Mouse (Mus musculus) heart, embryonic 10.5 days (tissue): Measurements from ENCODE around the gene Col4a3bp. TPM values are rescaled to one million over a fixed set of nuclear protein-coding genes. Genes with fewer than 3 reads are reported as not detected.
A peak's percentile ranks its signal among the peaks of the same experiment; 100 is the strongest.

Experiments
- DNase-seq: peaks from one replicate; pipeline ENCODE4 v3.0.0-alpha.2; 2017; ENCODE audit warnings: low spot score
- H3K27ac ChIP-seq: fragments of 300-500 bp; sonication (generic); 2 replicates; pipeline ENCODE4 v1.5.1; 2016; ENCODE audit warnings: mild to moderate bottlenecking
- H3K27me3 ChIP-seq: fragments of 300-500 bp; sonication (generic); 2 replicates; pipeline ENCODE4 v1.6.1; 2016; ENCODE audit warnings: mild to moderate bottlenecking; ENCODE audit not compliant: poor library complexity, insufficient read depth, severe bottlenecking
- H3K36me3 ChIP-seq: fragments of 300-500 bp; sonication (generic); 2 replicates; pipeline ENCODE4 v1.6.1; 2016; ENCODE audit warnings: mild to moderate bottlenecking, moderate library complexity
- H3K4me1 ChIP-seq: fragments of 300-500 bp; sonication (generic); 2 replicates; pipeline ENCODE4 v1.6.1; 2016; ENCODE audit warnings: mild to moderate bottlenecking
- H3K4me3 ChIP-seq: fragments of 300-500 bp; sonication (generic); 2 replicates; pipeline ENCODE4 v1.5.1; 2016; ENCODE audit warnings: mild to moderate bottlenecking, moderate library complexity
- H3K9me3 ChIP-seq: fragments of 300-500 bp; sonication (generic); 2 replicates; pipeline ENCODE4 v1.6.1; 2016; ENCODE audit warnings: mild to moderate bottlenecking, moderate library complexity
- WGBS: fragments of 180-500 bp; shearing (Covaris S2); methylation state at CpG from one replicate; pipeline ENCODE4 v1.1.7; 2016; 5-methylcytosine and 5-hydroxymethylcytosine counted together
- polyA plus RNA-seq: library from polyadenylated mRNA; unstranded; fragments of >200 nt; fragmentation: Nextera tagmentation; extraction: Ambion mirVana; gene quantifications from 2 replicates; pipeline ENCODE4 v1.2.1, GENCODE M21; 2016

Gene Col4a3bp
- polyA plus RNA-seq, 1 experiment from 2014 or later, result 8.1 TPM

DNA sequence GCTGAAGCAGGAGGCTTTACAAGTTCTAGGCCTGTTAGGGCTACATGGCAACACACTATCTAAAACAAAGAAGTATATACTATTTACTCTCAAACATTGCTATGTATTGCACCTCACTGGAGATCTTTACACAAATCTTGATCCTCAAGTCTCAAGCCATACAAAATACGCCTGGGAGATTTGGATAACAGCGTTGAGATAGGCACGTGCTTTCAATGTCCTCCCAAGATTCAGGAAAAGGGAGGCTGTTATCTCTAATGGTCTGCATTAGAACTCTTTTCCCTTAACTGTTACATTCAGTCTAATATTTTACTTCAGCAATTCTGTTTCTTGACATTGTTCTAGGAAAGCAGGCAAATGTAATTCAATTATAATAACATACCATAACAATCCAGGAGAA is 15.4 kb upstream of the Col4a3bp start:
- WGBS, result 83% methylated on average over 3 of the region's 3 CpGs
- H3K9me3 ChIP-seq, result no peaks in the 10 kb centered on the region

DNA sequence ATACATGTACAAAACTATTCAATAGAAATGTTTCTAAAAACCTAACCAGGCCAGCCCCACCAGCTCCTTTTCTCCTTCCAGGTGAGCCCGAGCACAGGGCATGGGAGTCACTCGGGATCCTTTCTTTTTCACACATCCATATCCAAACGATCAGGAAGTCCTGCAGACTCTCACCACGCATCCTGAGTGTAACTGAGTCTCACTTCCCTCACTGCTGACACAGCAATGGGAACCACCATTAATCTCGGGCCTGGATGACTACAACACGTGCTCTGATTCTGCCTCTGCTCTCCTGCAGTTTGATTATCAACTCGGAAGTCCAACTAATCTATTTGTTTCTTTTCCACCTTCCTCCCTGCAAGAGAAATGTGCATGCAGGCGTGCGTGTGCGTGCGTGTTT is 14.6 kb upstream of the Col4a3bp start:
- Histone ChIP-seq H3K27me3 (no peaks in the 10 kb centered on the region), H3K9me3 (no peaks in the 10 kb centered on the region), H3K4me3 (no peak overlapping the region), H3K27ac (no peak overlapping the region), H3K36me3 (peaks cover 14% of the 10 kb centered on the region; the same call in 1 of the 2 replicates), H3K4me1 (0 out of 2 replicates have a peak, but pooled peaks cover 6% of the 10 kb centered on the region)
- 82% methylated on average over 11 of the region's 11 CpGs for WGBS
- DNase-seq, result no peak

More for the DNA sequence above, 15.4 kb upstream of the Col4a3bp start:
- Histone ChIP-seq H3K27ac (no peak overlapping the region), H3K4me3 (no peak overlapping the region), H3K4me1 (0 out of 2 replicates have a peak, but pooled peaks cover 2% of the 10 kb centered on the region), H3K36me3 (peaks cover 14% of the 10 kb centered on the region; the same call in 1 of the 2 replicates), H3K27me3 (no peaks in the 10 kb centered on the region)
- no peak for DNase-seq

DNA sequence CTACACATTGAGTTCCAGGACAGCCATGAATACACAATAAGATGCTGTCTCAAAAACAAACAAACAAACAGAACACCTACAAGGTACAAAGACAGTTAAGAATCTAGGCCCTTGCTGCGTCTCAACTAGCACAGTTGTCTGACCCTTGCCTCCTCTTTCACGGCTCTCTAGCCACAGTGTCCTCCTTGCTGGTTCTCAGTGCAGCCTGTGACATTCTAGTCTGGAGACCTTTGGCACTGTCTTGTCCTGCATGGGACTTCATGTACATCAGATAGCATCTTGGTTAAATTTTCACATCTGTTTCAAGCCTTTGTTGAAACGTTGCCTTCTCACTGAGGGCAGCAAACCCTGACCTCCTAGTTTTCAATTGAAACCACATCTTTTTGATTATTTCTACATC is 13.6 kb upstream of the Col4a3bp start:
- Histone ChIP-seq H3K36me3 (peaks cover 14% of the 10 kb centered on the region; the same call in 1 of the 2 replicates), H3K27me3 (no peaks in the 10 kb centered on the region), H3K9me3 (no peaks in the 10 kb centered on the region), H3K4me1 (0 out of 2 replicates have a peak, but pooled peaks cover 6% of the 10 kb centered on the region), H3K27ac (no peak overlapping the region), H3K4me3 (no peak overlapping the region)
- DNase-seq, result no peak
- 92% methylated on average over 3 of the region's 3 CpGs for WGBS

DNA sequence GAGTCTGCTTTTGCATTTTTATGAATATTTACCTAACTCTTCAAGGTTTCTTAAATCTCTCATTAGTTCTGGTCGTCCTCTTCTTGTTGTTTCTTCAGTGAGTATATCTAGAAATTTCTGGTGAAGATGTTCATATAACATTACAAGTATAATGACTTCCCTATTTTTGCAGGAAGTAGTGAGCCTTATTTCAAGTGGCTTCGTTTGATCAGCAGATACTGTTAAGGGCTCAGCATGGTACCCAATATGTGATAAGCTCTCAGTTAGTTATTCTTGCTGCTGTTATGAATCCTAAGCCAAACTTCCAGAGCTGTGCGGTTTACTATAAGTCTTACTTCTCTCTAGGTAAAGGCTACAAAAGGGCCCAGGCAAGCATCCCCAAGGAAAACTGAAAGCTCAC is 12.9 kb upstream of the Col4a3bp start:
- DNase-seq, result no peak
- Histone ChIP-seq H3K9me3 (no peaks in the 10 kb centered on the region), H3K4me3 (no peak overlapping the region), H3K4me1 (peaks cover 6% of the 10 kb centered on the region; the same call in 1 of the 2 replicates), H3K27ac (no peak overlapping the region), H3K36me3 (peaks cover 14% of the 10 kb centered on the region; the same call in 1 of the 2 replicates), H3K27me3 (no peaks in the 10 kb centered on the region)
- 88% methylated on average over 3 of the region's 3 CpGs for WGBS

DNA sequence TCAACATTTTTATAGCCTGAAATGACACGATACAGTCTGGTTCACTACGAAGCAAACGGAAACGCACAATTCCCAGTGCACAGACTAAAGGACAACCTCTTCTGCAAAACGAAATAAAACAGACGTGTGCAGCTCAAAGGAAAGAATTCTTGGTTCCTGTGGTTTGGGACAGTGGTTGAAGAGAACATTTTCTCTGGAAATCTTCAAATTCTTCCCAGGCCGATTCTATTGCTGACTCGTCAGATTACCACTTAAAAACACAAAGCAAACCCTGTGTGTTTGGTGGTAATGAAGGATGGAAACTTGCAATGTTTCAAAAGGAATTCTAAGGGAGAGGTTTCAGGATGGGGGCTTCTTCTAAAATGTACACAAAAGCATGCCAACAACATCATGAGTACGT is 12.4 kb upstream of the Col4a3bp start:
- Histone ChIP-seq H3K4me3 (no peak overlapping the region), H3K27ac (no peak overlapping the region), H3K9me3 (no peaks in the 10 kb centered on the region), H3K4me1 (peaks cover 6% of the 10 kb centered on the region; the same call in 1 of the 2 replicates), H3K27me3 (no peaks in the 10 kb centered on the region), H3K36me3 (peaks cover 14% of the 10 kb centered on the region; the same call in 1 of the 2 replicates)
- 89% methylated on average over 9 of the region's 9 CpGs for WGBS
- no peak for DNase-seq

DNA sequence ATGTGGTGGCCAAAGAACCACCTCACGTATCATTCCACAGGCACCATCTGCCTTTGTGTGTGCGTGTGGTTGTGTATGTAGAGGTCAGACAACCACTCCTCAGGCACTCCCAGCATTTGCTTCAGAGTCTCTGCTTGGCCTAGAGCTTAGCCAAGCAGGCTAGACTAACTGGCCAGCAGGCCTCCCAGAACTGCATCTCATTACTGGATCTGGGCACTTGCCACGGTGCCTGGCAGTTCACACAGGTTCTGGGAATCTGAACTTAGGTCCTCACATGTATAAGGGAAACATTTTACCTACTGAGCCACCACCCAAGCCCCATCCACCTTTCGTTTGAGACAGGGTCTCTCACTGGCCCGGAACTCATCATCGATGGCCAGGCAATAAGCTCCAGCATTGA is 10.2 kb upstream of the Col4a3bp start:
- Histone ChIP-seq H3K27me3 (no peaks in the 10 kb centered on the region), H3K36me3 (peaks cover 14% of the 10 kb centered on the region; the same call in 1 of the 2 replicates), H3K27ac (no peak overlapping the region), H3K4me3 (no peak overlapping the region), H3K9me3 (no peaks in the 10 kb centered on the region), H3K4me1 (peaks cover 6% of the 10 kb centered on the region; the same call in 1 of the 2 replicates)
- whole genome bisulfite sequencing, result 92% methylated on average over 6 of the region's 6 CpGs
- no peak for DNase-seq

DNA sequence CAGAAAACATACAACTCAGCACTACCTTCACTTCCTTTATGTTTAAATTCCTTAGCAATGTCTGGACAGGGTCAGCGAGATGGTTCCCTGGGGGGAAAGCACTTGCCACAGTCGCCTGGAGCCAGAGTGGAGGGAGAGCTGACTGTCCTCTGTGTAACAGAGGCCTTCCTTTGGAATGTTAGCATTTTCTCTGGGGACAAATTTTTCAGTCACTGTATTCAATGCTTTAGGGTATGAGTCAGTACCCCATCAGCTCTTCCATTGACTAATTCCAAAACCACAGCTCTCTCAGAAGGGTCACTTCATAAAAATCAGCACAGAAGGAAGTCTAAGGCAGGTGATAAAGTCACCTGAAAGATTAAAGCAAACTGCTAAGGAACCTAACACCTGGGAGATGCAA is 8.7 kb upstream of the Col4a3bp start:
- Histone ChIP-seq H3K4me1 (peaks cover 6% of the 10 kb centered on the region; the same call in 1 of the 2 replicates), H3K9me3 (no peaks in the 10 kb centered on the region), H3K27ac (no peak overlapping the region), H3K4me3 (no peak overlapping the region), H3K27me3 (no peaks in the 10 kb centered on the region), H3K36me3 (peaks cover 11% of the 10 kb centered on the region; the same call in 1 of the 2 replicates)
- 57% methylated on average over 2 of the region's 2 CpGs for WGBS
- no peak for DNase-seq

DNA sequence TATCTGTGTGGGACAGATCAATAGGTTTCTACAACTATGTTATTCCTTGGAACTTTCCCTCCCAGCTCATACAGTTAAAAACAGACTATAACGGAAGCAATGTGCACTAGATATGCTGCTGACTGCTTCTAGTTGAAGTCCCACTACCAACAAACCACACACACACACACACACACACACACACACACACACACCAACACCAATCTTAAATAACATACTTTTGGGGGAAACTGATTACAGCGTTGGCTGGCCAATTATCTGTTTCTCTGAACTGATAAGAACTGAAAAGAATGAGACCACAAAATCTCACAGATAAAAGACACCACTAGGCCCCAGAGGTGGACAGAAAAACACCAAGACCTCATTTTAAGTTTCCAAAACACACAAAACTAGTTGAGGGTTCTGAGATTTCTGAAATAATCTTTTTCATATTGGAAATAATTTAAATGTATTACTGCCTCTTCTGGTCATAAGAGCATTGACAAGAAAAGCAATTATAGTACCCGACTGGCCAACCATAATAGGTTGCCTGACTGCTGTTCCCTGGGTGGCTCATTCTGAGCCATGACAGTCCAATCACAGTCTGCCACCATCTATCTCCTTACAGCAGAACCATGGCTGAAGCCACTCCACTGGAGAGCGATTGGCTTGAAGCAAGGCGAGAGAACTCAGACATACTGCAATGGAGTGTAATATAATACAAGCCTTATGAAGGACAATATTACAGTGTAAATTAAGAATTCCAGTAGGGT is 5.4 kb upstream of the Col4a3bp start:
- Histone ChIP-seq H3K27me3 (no peaks in the 10 kb centered on the region), H3K36me3 (no peaks in the 10 kb centered on the region), H3K27ac (no peak overlapping the region), H3K9me3 (no peaks in the 10 kb centered on the region), H3K4me3 (no peak overlapping the region), H3K4me1 (peaks cover 4% of the 10 kb centered on the region; the same call in 1 of the 2 replicates)
- no peak for DNase-seq
- 54% methylated on average over 5 of the region's 5 CpGs for WGBS

DNA sequence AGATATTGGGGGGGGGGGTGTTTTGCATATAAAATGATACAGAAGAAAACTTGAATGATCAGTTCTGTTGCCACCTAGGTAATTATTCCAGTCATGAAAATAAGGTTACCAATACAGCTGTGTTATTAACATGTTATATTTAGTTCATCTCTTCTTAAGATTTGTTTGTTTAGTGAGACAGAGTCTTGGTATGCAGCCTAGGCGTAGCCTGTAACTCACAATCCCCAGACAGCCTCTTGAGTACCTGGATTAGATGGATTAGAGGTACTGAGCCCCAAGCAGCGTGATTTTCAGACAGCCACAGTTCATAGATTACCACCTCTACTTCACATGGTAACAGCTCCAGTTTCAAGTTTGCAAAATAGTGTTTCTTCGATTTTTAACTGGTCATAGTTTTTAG is 4.3 kb upstream of the Col4a3bp start:
- no peaks in the 10 kb centered on the region for H3K9me3 ChIP-seq
- 72% methylated on average over 3 of the region's 3 CpGs for WGBS

DNA sequence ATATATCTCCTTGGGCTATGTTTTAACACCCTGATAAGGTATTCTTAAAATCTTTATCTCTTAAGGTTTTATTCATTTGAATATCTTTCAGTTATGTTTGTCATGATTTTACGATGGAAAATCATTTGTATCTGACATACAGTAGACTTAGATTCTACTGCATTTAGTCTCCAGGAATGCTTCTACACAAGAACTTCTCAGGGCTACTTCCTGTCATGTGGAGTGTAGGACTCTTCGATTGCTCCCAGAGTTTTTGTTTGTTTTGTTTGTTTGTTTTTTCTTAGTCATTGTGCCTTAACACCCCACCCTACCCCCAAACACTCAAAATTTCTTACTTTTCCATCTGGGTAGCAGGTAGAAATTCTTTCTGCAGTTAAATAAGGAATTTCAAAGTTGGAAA is 1.0 kb upstream of the Col4a3bp start:
- H3K9me3 ChIP-seq, result no peaks in the 10 kb centered on the region
- peak overlapping the region; percentile 100 for H3K4me3 ChIP-seq
- WGBS, result 34% methylated on average over 2 of the region's 2 CpGs
- peak overlapping the region; percentile 98; the same call in 1 of the 2 replicates for H3K27ac ChIP-seq
- peaks cover 3% of the 10 kb centered on the region; the same call in 1 of the 2 replicates for H3K4me1 ChIP-seq
- DNase-seq, result no peak
- H3K27me3 ChIP-seq, result no peaks in the 10 kb centered on the region
- no peaks in the 10 kb centered on the region for H3K36me3 ChIP-seq

More for the DNA sequence above, 4.3 kb upstream of the Col4a3bp start:
- DNase-seq, result no peak
- H3K4me1 ChIP-seq, result no peaks in the 10 kb centered on the region; the same call in 1 of the 2 replicates
- H3K4me3 ChIP-seq, result no peak overlapping the region
- H3K27me3 ChIP-seq, result no peaks in the 10 kb centered on the region
- no peak overlapping the region for H3K27ac ChIP-seq
- H3K36me3 ChIP-seq, result no peaks in the 10 kb centered on the region

DNA sequence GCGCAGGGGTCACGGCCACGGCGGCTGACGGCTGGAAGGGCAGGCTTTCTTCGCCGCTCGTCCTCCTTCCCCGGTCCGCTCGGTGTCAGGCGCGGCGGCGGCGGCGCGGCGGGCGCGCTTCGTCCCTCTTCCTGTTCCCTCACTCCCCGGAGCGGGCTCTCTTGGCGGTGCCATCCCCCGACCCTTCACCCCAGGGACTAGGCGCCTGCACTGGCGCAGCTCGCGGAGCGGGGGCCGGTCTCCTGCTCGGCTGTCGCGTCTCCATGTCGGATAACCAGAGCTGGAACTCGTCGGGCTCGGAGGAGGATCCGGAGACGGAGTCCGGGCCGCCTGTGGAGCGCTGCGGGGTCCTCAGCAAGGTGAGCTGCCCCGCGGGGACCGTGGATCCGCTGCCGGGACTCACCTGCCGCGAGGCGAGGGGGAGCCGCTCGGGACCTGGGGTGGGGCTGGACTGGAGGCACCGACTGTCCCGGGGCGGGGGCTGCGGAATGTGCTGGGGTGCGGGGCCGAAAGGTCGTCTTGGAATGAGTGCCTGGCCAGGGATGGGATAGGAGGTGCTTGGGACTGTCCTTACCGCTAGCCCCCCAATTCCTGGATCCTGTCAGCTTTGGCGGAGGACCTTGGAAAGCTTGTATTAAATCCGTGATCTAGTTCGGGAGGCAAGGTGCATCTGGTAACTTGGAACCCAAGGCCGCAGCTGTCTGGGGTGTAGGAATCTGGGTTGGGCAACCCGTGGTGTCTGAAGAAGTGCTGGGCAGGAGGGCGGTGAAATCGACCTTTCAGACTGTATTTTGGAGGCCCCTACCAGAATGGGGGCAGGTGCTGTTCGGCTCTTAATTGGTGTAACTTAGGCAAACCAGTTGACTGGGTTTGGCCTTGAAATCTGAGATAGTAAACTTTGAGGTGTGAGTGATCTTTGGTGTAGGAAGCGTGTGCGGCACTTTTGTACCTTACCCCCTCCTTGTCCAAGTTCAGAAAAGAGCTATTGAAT is 778 bp downstream of the Col4a3bp start:
- DNase-seq, result peak; percentile 85
- WGBS, result under 1% methylated on average over 73 of the region's 73 CpGs
- no peaks in the 10 kb centered on the region for H3K9me3 ChIP-seq

DNA sequence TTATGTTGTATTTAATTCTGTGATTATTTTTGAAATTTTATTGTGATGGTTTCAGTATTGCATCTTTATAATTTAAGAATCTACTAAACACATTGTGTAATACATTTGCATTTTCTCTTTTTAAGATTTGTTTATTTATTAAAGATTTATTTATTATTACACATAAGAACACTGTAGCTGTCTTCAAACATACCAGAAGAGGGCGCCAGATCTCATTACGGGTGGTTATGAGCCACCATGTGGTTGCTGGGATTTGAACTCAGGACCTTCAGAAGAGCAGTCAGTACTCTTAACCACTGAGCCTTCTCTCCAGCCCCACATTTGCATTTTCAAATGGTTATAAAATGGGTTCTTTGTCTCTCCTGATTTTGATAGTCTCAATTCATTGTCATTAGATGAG is 2.1 kb downstream of the Col4a3bp start:
- H3K4me1 ChIP-seq, result peaks cover 3% of the 10 kb centered on the region; the same call in 1 of the 2 replicates
- no peaks in the 10 kb centered on the region for H3K27me3 ChIP-seq
- no peaks in the 10 kb centered on the region for H3K9me3 ChIP-seq
- H3K27ac ChIP-seq, result no peak overlapping the region
- no peak overlapping the region for H3K4me3 ChIP-seq
- DNase-seq, result no peak
- 74% methylated on average over 2 of the region's 2 CpGs for WGBS
- H3K36me3 ChIP-seq, result peaks cover 4% of the 10 kb centered on the region; the same call in 1 of the 2 replicates

More for the DNA sequence above, 778 bp downstream of the Col4a3bp start:
- Histone ChIP-seq H3K27me3 (no peaks in the 10 kb centered on the region), H3K4me3 (peak overlapping the region; percentile 100), H3K27ac (peak overlapping the region; percentile 98), H3K36me3 (no peaks in the 10 kb centered on the region), H3K4me1 (peaks cover 3% of the 10 kb centered on the region; the same call in 1 of the 2 replicates)
